Mouse (Mus musculus) brain, embryonic 14.5 days (tissue): ENCODE results near the gene Dync1li1.

Source experiments
- CTCF ChIP-seq: fragments of 200-500 bp; IDR thresholded peaks from 2 replicates; pipeline ENCODE4 v1.5.1; 2012; ENCODE audit warnings: inconsistent platforms, mild to moderate bottlenecking, moderate library complexity, borderline replicate concordance; ENCODE audit not compliant: insufficient read depth, insufficient read length; ENCODE audit errors: extremely low read depth
- POLR2A ChIP-seq: fragments of 200-500 bp; IDR thresholded peaks from 2 replicates; pipeline ENCODE4 v1.6.1; 2012; ENCODE audit warnings: mild to moderate bottlenecking, inconsistent platforms, borderline replicate concordance; ENCODE audit not compliant: poor library complexity, insufficient read depth, insufficient read length, severe bottlenecking; ENCODE audit errors: extremely low read depth

- no peak for TF ChIP-seq POLR2A
- TF ChIP-seq CTCF, result no peak
Measured at GRCm38 (mm10) chr9:114713481-114713880, 24.9 kb downstream of the Dync1li1 start.
